Mouse (Mus musculus): ENCODE measurements around the gene Unc13c.

GRCm38 (mm10) chr9:73449216-73449615 is 519.5 kb downstream of the Unc13c start:
- TF ChIP-seq CTCF (IDR thresholded peaks at IDR 0.05; ENCODE audit: control insufficient read depth, insufficient read depth, low read length) (no peak), POLR2A (IDR thresholded peaks at IDR 0.05; ENCODE audit: borderline replicate concordance, control insufficient read depth, low read depth, low read length) (no peak)
